Mouse (Mus musculus): ENCODE data around the gene Ifnz. TPM values are rescaled to one million over a fixed set of nuclear protein-coding genes. Genes with fewer than 3 reads are reported as not detected.
"Not testable (repeated sequence)": the region's sequence is repeated elsewhere in the genome, so short reads cannot be mapped to it uniquely, and the experiment has no call there.

Gene Ifnz
- polyA plus RNA-seq, 1 experiment from 2014 or later: not detected

DNA sequence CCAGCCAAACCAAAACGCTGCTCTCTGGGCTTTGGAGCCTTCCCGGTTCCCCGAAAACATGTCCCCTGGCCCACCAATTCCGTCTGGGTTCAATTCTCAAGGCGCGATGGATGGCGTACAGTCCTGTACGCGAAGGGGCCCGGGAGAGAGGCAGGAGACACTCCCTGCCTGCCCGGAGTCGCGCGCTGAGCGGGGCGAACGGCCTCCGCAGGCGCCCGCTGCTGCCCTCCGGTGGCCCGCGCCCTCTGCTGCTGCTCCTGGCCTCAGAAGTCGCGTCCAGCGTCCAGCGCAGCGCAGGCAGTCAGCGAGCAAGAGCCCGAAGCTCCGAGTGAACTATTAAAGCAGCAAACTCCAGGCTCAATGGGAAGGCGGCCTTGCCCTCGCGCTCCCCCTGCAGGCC, 23.8 kb downstream of the Ifnz start:
- H3K4me3 ChIP-seq (ENCODE audit: inconsistent target); H3K27ac ChIP-seq; H3K36me3 ChIP-seq (ENCODE audit: inconsistent target); H3K79me2 ChIP-seq (ENCODE audit: inconsistent target): not testable (repeated sequence)
- no CpG with 5 or more reads among the region's 34 CpGs for WGBS (ENCODE audit: missing documents)

DNA sequence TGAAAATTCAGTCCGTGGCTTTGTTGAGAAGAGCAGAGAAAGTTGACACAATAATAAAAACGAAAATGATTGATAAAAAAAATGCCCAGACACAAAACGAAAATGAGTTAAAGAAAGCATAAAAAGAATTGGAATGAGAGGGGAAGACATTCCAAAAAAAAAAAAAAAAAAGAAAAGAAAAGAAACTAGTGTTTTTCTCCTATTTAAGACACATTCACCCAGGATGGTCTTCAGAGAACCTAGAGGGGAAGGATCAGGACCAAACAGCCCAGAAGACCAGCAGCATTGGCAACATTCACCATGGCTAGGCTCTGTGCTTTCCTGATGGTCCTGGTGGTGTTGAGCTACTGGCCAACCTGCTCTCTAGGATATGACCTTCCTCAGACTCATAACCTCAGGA, 34.0 kb downstream of the Ifnz start, which contains the start of gene Ifna7:
Ifna7 (plus strand) TSS at position 301 of the 400 bp plus-strand sequence.
- Histone ChIP-seq H3K36me3 (ENCODE audit: inconsistent target) (no peaks in the 10 kb centered on the region), H3K79me2 (ENCODE audit: inconsistent target) (no peaks in the 10 kb centered on the region), H3K27ac (no peak within 1 kb of the TSS), H3K4me3 (ENCODE audit: inconsistent target) (no peak within 1 kb of the TSS)
- 80% methylated on average over 2 of the region's 3 CpGs for WGBS (ENCODE audit: missing documents)

- no peak within 1 kb of the TSS for H3K27ac ChIP-seq
- H3K79me2 ChIP-seq (ENCODE audit: inconsistent target): no peaks in the 10 kb centered on the region
- no peak within 1 kb of the TSS for H3K4me3 ChIP-seq (ENCODE audit: inconsistent target)
- 92% methylated on average over 1 of the region's 1 CpGs for WGBS (ENCODE audit: missing documents)
- H3K36me3 ChIP-seq (ENCODE audit: inconsistent target): no peaks in the 10 kb centered on the region
Measured at GRCm38 (mm10) chr4:88819659-88820058, 37.7 kb downstream of the Ifnz start, which contains the start of gene Ifna11. TSS of gene Ifna11 (plus strand) at chr4:88819959.

DNA sequence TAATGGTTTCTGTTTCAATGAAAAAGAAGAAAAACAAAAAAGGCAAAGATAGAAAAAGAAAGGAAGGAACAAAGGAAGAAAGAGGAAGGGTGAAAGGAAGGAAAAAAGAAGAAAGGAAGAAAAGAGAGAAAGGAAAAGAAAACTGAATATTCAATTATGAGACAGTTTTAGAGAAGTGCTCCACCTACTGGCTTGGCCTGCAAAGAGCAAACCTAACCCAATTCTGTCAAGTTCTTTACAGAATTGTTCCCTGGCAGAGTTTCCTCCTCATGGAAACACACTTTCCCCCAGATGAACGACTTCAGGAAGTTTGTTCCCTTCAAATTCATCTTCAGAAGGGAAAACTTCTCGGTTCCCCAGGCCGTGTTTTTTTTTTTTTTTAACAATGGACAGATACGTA, 41.1 kb downstream of the Ifnz start:
- Histone ChIP-seq H3K27ac (no peak overlapping the region), H3K36me3 (ENCODE audit: inconsistent target) (no peaks in the 10 kb centered on the region), H3K79me2 (ENCODE audit: inconsistent target) (no peaks in the 10 kb centered on the region), H3K4me3 (ENCODE audit: inconsistent target) (no peak overlapping the region)
- WGBS (ENCODE audit: missing documents): 0% methylated on average over 3 of the region's 4 CpGs

DNA sequence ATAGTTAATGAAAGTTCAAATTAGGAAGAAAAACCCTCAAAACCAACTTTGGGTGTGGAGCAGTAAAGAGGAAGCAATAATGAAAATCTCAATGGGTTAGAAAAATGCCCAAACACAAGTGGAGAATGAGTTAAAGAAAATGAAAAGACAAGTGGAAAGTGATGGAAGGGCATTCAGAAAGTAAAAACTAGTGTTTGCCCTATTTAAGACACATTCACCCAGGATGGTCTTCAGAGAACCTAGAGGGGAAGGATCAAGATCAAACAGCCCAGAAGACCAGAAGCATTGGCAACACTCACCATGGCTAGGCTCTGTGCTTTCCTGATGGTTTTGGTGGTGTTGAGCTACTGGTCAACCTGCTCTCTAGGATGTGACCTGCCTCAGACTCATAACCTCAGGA, 45.2 kb downstream of the Ifnz start, which contains the start of gene Ifna6:
Ifna6 (plus strand) TSS at position 301 of the 400 bp plus-strand sequence.
- not testable (repeated sequence) for H3K27ac ChIP-seq; H3K36me3 ChIP-seq (ENCODE audit: inconsistent target); H3K4me3 ChIP-seq (ENCODE audit: inconsistent target); H3K79me2 ChIP-seq (ENCODE audit: inconsistent target)

- Histone ChIP-seq H3K36me3 (ENCODE audit: inconsistent target) (no peaks in the 10 kb centered on the region), H3K4me3 (ENCODE audit: inconsistent target) (no peak overlapping the region), H3K27ac (no peak overlapping the region), H3K79me2 (ENCODE audit: inconsistent target) (no peaks in the 10 kb centered on the region)
- WGBS (ENCODE audit: missing documents): 41% methylated on average over 3 of the region's 4 CpGs
Measured at GRCm38 (mm10) chr4:88830523-88830922, 48.6 kb downstream of the Ifnz start.

Other genes starting within 250 kb of the Ifnz start
- not detected in 3 replicates for gene Ifna15, start 223.9 kb upstream of the Ifnz start, polyA plus RNA-seq (2018)
- gene Ifna14, start 210.3 kb upstream of the Ifnz start, polyA plus RNA-seq (2018): not detected in 3 replicates
- gene Ifna9, start 189.7 kb upstream of the Ifnz start, polyA plus RNA-seq (2018): not detected in 3 replicates
- gene Ifna12, start 178.8 kb upstream of the Ifnz start, polyA plus RNA-seq (2018): not detected in 3 replicates
- gene C87499, start 147.7 kb upstream of the Ifnz start, polyA plus RNA-seq (2018): not detected in 3 replicates
- gene Ifna13, start 137.7 kb upstream of the Ifnz start, polyA plus RNA-seq (2018): not detected in 3 replicates
- gene Ifna16, start 105.2 kb upstream of the Ifnz start, polyA plus RNA-seq (2018): not detected in 3 replicates
- not detected in 3 replicates for gene Ifna2, start 98.2 kb upstream of the Ifnz start, polyA plus RNA-seq (2018)
- not detected in 3 replicates for gene Ifnab, start 90.8 kb upstream of the Ifnz start, polyA plus RNA-seq (2018)
- gene Gm26566, start 60.3 kb upstream of the Ifnz start, polyA plus RNA-seq (2018): 0.47 TPM in 1 of 3 replicates, not detected in the others
- gene Klhl9, start 59.7 kb upstream of the Ifnz start, polyA plus RNA-seq (2018): 50.3 to 101 TPM (median 75.4 TPM) in 3 replicates
- not detected in 3 replicates for gene Gm13271, start 27.3 kb upstream of the Ifnz start, polyA plus RNA-seq (2018)
- not detected in 3 replicates for gene Gm13283, start 22.0 kb upstream of the Ifnz start, polyA plus RNA-seq (2018)
- gene Gm13290, start 8.3 kb upstream of the Ifnz start, polyA plus RNA-seq (2018): not detected in 3 replicates
- gene Gm13289, start 5.2 kb upstream of the Ifnz start, polyA plus RNA-seq (2018): not detected in 3 replicates
- gene Gm13272, start 2.3 kb upstream of the Ifnz start, polyA plus RNA-seq (2018): not detected in 3 replicates
- not detected in 3 replicates for gene Gm13276, start 3.6 kb downstream of the Ifnz start, polyA plus RNA-seq (2018)
- gene Gm13277, start 6.5 kb downstream of the Ifnz start, polyA plus RNA-seq (2018): not detected in 3 replicates
- gene Gm13278, start 9.4 kb downstream of the Ifnz start, polyA plus RNA-seq (2018): not detected in 3 replicates
- gene Gm13275, start 12.4 kb downstream of the Ifnz start, polyA plus RNA-seq (2018): not detected in 3 replicates
- gene Gm13279, start 15.3 kb downstream of the Ifnz start, polyA plus RNA-seq (2018): not detected in 3 replicates
- gene Gm13285, start 17.5 kb downstream of the Ifnz start, polyA plus RNA-seq (2018): not detected in 3 replicates
- gene Gm13287, start 21.1 kb downstream of the Ifnz start, polyA plus RNA-seq (2018): not detected in 3 replicates
- gene Gm13288, start 23.4 kb downstream of the Ifnz start, polyA plus RNA-seq (2018): not detected in 3 replicates
- gene Ifna7, start 34.1 kb downstream of the Ifnz start, polyA plus RNA-seq (2018): not detected in 3 replicates
- gene Ifna11, start 37.8 kb downstream of the Ifnz start, polyA plus RNA-seq (2018): not detected in 3 replicates
- gene Ifna6, start 45.3 kb downstream of the Ifnz start, polyA plus RNA-seq (2018): not detected in 3 replicates
- not detected in 3 replicates for gene Ifna5, start 53.4 kb downstream of the Ifnz start, polyA plus RNA-seq (2018)
- gene Ifna4, start 59.7 kb downstream of the Ifnz start, polyA plus RNA-seq (2018): not detected in 3 replicates
- gene Ifna1, start 68.0 kb downstream of the Ifnz start, polyA plus RNA-seq (2018): not detected in 3 replicates
- gene Ifne, start 98.1 kb downstream of the Ifnz start, polyA plus RNA-seq (2018): not detected in 3 replicates

Data from macrophage (primary cell).